Mouse (Mus musculus): Measurements from ENCODE around the gene Fam207a. TPM values are rescaled to one million over a fixed set of nuclear protein-coding genes. Genes with fewer than 3 reads are reported as not detected.
A peak's percentile ranks its signal among the peaks of the same experiment; 100 is the strongest.

Fam207a gene
- total RNA-seq, 2 experiments from 2014 or later: 11.7 to 12.0 TPM

GRCm38 (mm10) chr10:77504143-77504542, 11.4 kb downstream of the Fam207a start:
- intact Hi-C loops (cut with DNase I): loop anchor here (10.0 kb wide), 1 partner anchor 419 kb away; no protein-coding TSS in a partner anchor
- no peak for DNase-seq

GRCm38 (mm10) chr10:77502967-77503922, 12.3 kb downstream of the Fam207a start:
- no peak for DNase-seq
- intact Hi-C loops (cut with DNase I): loop anchor here (10.0 kb wide), 1 partner anchor 418 kb away; no protein-coding TSS in a partner anchor

GRCm38 (mm10) chr10:77500636-77501035, 14.9 kb downstream of the Fam207a start:
- DNase-seq: no peak
- intact Hi-C loops (cut with DNase I): loop anchor here (10.0 kb wide), 1 partner anchor 416 kb away; no protein-coding TSS in a partner anchor

- intact Hi-C loops (cut with DNase I): no loop called here
- no peak for DNase-seq
Measured at GRCm38 (mm10) chr10:77498254-77498653, 17.3 kb downstream of the Fam207a start.

- DNase-seq: no peak
- intact Hi-C loops (cut with DNase I): no loop called here
Measured at GRCm38 (mm10) chr10:77497185-77497584, 18.4 kb downstream of the Fam207a start.

GRCm38 (mm10) chr10:77492885-77493284, 22.7 kb downstream of the Fam207a start:
- DNase-seq: no peak
- intact Hi-C loops (cut with DNase I): no loop called here

GRCm38 (mm10) chr10:77491585-77491984, 24.0 kb downstream of the Fam207a start:
- intact Hi-C loops (cut with DNase I): no loop called here
- DNase-seq: no peak

- intact Hi-C loops (cut with DNase I): no loop called here
Measured at GRCm38 (mm10) chr10:77488168-77488567, 27.4 kb downstream of the Fam207a start.

GRCm38 (mm10) chr10:77485786-77486185, 29.8 kb downstream of the Fam207a start:
- intact Hi-C loops (cut with DNase I): no loop called here
- DNase-seq: no peak

More at GRCm38 (mm10) chr10:77488168-77488567, 27.4 kb downstream of the Fam207a start:
- DNase-seq: no peak

GRCm38 (mm10) chr10:77484205-77484935, 31.2 kb downstream of the Fam207a start:
- intact Hi-C loops (cut with DNase I): loop anchor here (5.0 kb wide), 1 partner anchor 67 kb away; the partner anchor contains the start of gene Adarb1
- peak; percentile 83 to 84 for DNase-seq

- intact Hi-C loops (cut with DNase I): loop anchor here (5.0 kb wide), 1 partner anchor 65 kb away; the partner anchor contains the start of gene Adarb1
- no peak for DNase-seq
Measured at GRCm38 (mm10) chr10:77481814-77482213, 33.8 kb downstream of the Fam207a start.

GRCm38 (mm10) chr10:77479972-77480371, 35.6 kb downstream of the Fam207a start:
- intact Hi-C loops (cut with DNase I): loop anchor here (5.0 kb wide), 1 partner anchor 63 kb away; the partner anchor contains the start of gene Adarb1
- no peak for DNase-seq

GRCm38 (mm10) chr10:77476907-77477306, 38.7 kb downstream of the Fam207a start:
- intact Hi-C loops (cut with DNase I): no loop called here
- DNase-seq: no peak

- DNase-seq: no peak
- intact Hi-C loops (cut with DNase I): no loop called here
Measured at GRCm38 (mm10) chr10:77472188-77472587, 43.4 kb downstream of the Fam207a start.

- DNase-seq: no peak
- intact Hi-C loops (cut with DNase I): no loop called here
Measured at GRCm38 (mm10) chr10:77471512-77471911, 44.1 kb downstream of the Fam207a start.

GRCm38 (mm10) chr10:77470763-77471162, 44.8 kb downstream of the Fam207a start:
- intact Hi-C loops (cut with DNase I): no loop called here
- DNase-seq: no peak

- intact Hi-C loops (cut with DNase I): no loop called here
- DNase-seq: peak in 1 of 2 experiments; percentile 34
Measured at GRCm38 (mm10) chr10:77468675-77469074, 46.9 kb downstream of the Fam207a start.

- no peak for DNase-seq
- intact Hi-C loops (cut with DNase I): no loop called here
Measured at GRCm38 (mm10) chr10:77467407-77467806, 48.2 kb downstream of the Fam207a start.

- no peak for DNase-seq
- intact Hi-C loops (cut with DNase I): no loop called here
Measured at GRCm38 (mm10) chr10:77465902-77466301, 49.7 kb downstream of the Fam207a start.

- intact Hi-C loops (cut with DNase I): no loop called here
- peak; percentile 83 to 89 for DNase-seq
Measured at GRCm38 (mm10) chr10:77464181-77464936, 51.2 kb downstream of the Fam207a start.
